Mouse (Mus musculus) hindbrain, embryonic 10.5 days (tissue): ENCODE measurements around the gene Qsox2. TPM values are rescaled to one million over a fixed set of nuclear protein-coding genes. Genes with fewer than 3 reads are reported as not detected.

Experiments
- DNase-seq: peaks from one replicate; pipeline ENCODE4 v3.0.0-alpha.2; 2017; ENCODE audit warnings: low spot score
- H3K27ac ChIP-seq: fragments of 300-500 bp; sonication (generic); 2 replicates; pipeline ENCODE4 v1.5.1; 2016; ENCODE audit warnings: mild to moderate bottlenecking, moderate library complexity
- H3K27me3 ChIP-seq: fragments of 300-500 bp; sonication (generic); 2 replicates; pipeline ENCODE4 v1.6.1; 2016; ENCODE audit warnings: mild to moderate bottlenecking; ENCODE audit not compliant: poor library complexity, insufficient read depth, severe bottlenecking
- H3K36me3 ChIP-seq: fragments of 300-500 bp; sonication (generic); 2 replicates; pipeline ENCODE4 v1.6.1; 2016; ENCODE audit warnings: mild to moderate bottlenecking, moderate library complexity
- H3K4me1 ChIP-seq: fragments of 300-500 bp; sonication (generic); replicated peaks from 2 replicates; pipeline ENCODE4 v1.6.1; 2016; ENCODE audit warnings: mild to moderate bottlenecking
- H3K4me3 ChIP-seq: fragments of 300-500 bp; sonication (generic); 2 replicates; pipeline ENCODE4 v1.5.1; 2016; ENCODE audit warnings: mild to moderate bottlenecking, moderate library complexity
- H3K9me3 ChIP-seq: fragments of 300-500 bp; sonication (generic); 2 replicates; pipeline ENCODE4 v1.6.1; 2016; ENCODE audit warnings: mild to moderate bottlenecking, moderate library complexity
- WGBS: fragments of 180-500 bp; shearing (Covaris S2); methylation state at CpG from one replicate; pipeline ENCODE4 v1.1.7; 2016; 5-methylcytosine and 5-hydroxymethylcytosine counted together
- polyA plus RNA-seq: library from polyadenylated mRNA; unstranded; fragments of >200 nt; fragmentation: Nextera tagmentation; extraction: Ambion mirVana; gene quantifications from 2 replicates; pipeline ENCODE4 v1.2.1, GENCODE M21; 2016

Qsox2 gene
- polyA plus RNA-seq = 19.1 and 20.4 TPM in 2 replicates

- peak within 1 kb of the TSS; percentile 96 for H3K27ac ChIP-seq
- H3K36me3 ChIP-seq = peaks cover 9% of the 10 kb centered on the region; the same call in 1 of the 2 replicates
- H3K4me1 ChIP-seq = peaks cover 30% of the 10 kb centered on the region
- WGBS = 2% methylated on average over 36 of the region's 36 CpGs
- H3K9me3 ChIP-seq = no peaks in the 10 kb centered on the region
- peak; percentile 97 for DNase-seq
- H3K27me3 ChIP-seq = no peaks in the 10 kb centered on the region
- H3K4me3 ChIP-seq = peak within 1 kb of the TSS; percentile 90
Measured at GRCm38 (mm10) chr2:26237290-26237782, at the start of gene Qsox2. Qsox2 (minus strand) TSS chr2:26237525.

GRCm38 (mm10) chr2:26286391-26286790 lies 49.1 kb upstream of the Qsox2 start:
- WGBS = 46% methylated on average over 7 of the region's 7 CpGs
- Histone ChIP-seq H3K9me3 (no peaks in the 10 kb centered on the region), H3K27me3 (no peaks in the 10 kb centered on the region), H3K4me3 (no peak overlapping the region), H3K4me1 (peaks cover 12% of the 10 kb centered on the region), H3K36me3 (no peaks in the 10 kb centered on the region), H3K27ac (no peak overlapping the region)
- DNase-seq = peak; percentile 54

GRCm38 (mm10) chr2:26285804-26286203 lies 48.5 kb upstream of the Qsox2 start:
- peak overlapping the region; percentile 23; the same call in 1 of the 2 replicates for H3K27ac ChIP-seq
- H3K9me3 ChIP-seq = no peaks in the 10 kb centered on the region
- no peaks in the 10 kb centered on the region for H3K36me3 ChIP-seq
- no peak overlapping the region for H3K4me3 ChIP-seq
- DNase-seq = no peak
- WGBS = 71% methylated on average over 7 of the region's 7 CpGs
- H3K4me1 ChIP-seq = peaks cover 12% of the 10 kb centered on the region
- no peaks in the 10 kb centered on the region for H3K27me3 ChIP-seq

- H3K9me3 ChIP-seq = no peaks in the 10 kb centered on the region
- 72% methylated on average over 11 of the region's 11 CpGs for WGBS
- no peaks in the 10 kb centered on the region for H3K36me3 ChIP-seq
- H3K27ac ChIP-seq = 0 out of 2 replicates have a peak overlapping the region, but pooled peaks have one; percentile 6
- peaks cover 10% of the 10 kb centered on the region for H3K4me1 ChIP-seq
- H3K4me3 ChIP-seq = no peak overlapping the region
- DNase-seq = no peak
- peaks cover 3% of the 10 kb centered on the region; the same call in 1 of the 2 replicates for H3K27me3 ChIP-seq
Measured at GRCm38 (mm10) chr2:26280594-26280993, 43.3 kb upstream of the Qsox2 start.

GRCm38 (mm10) chr2:26279712-26280111 lies 42.4 kb upstream of the Qsox2 start:
- H3K9me3 ChIP-seq = no peaks in the 10 kb centered on the region
- no peaks in the 10 kb centered on the region for H3K36me3 ChIP-seq
- WGBS = 86% methylated on average over 3 of the region's 3 CpGs
- no peak overlapping the region for H3K27ac ChIP-seq
- peaks cover 3% of the 10 kb centered on the region; the same call in 1 of the 2 replicates for H3K27me3 ChIP-seq
- H3K4me1 ChIP-seq = peaks cover 14% of the 10 kb centered on the region
- no peak overlapping the region for H3K4me3 ChIP-seq
- DNase-seq = no peak

- Histone ChIP-seq H3K4me1 (peaks cover 33% of the 10 kb centered on the region), H3K36me3 (no peaks in the 10 kb centered on the region), H3K27ac (peak overlapping the region; percentile 77), H3K27me3 (no peaks in the 10 kb centered on the region; the same call in 1 of the 2 replicates), H3K4me3 (no peak overlapping the region), H3K9me3 (no peaks in the 10 kb centered on the region)
- DNase-seq = peak; percentile 64
- 20% methylated on average over 7 of the region's 7 CpGs for WGBS
Measured at GRCm38 (mm10) chr2:26273611-26274010, 36.3 kb upstream of the Qsox2 start.

- H3K4me3 ChIP-seq = no peak overlapping the region
- H3K9me3 ChIP-seq = no peaks in the 10 kb centered on the region
- DNase-seq = no peak
- no peaks in the 10 kb centered on the region; the same call in 1 of the 2 replicates for H3K27me3 ChIP-seq
- H3K36me3 ChIP-seq = no peaks in the 10 kb centered on the region
- H3K27ac ChIP-seq = no peak overlapping the region
- 66% methylated on average over 3 of the region's 3 CpGs for WGBS
- peaks cover 14% of the 10 kb centered on the region; the same call in 1 of the 2 replicates for H3K4me1 ChIP-seq
Measured at GRCm38 (mm10) chr2:26268216-26268615, 30.9 kb upstream of the Qsox2 start.

GRCm38 (mm10) chr2:26266066-26266742 lies 28.9 kb upstream of the Qsox2 start:
- H3K4me3 ChIP-seq = no peak overlapping the region
- no peak for DNase-seq
- H3K9me3 ChIP-seq = no peaks in the 10 kb centered on the region
- no peaks in the 10 kb centered on the region for H3K36me3 ChIP-seq
- no peaks in the 10 kb centered on the region for H3K27me3 ChIP-seq
- WGBS = 85% methylated on average over 10 of the region's 10 CpGs
- no peak overlapping the region for H3K27ac ChIP-seq
- peaks cover 11% of the 10 kb centered on the region; the same call in 1 of the 2 replicates for H3K4me1 ChIP-seq

GRCm38 (mm10) chr2:26265095-26265494 lies 27.8 kb upstream of the Qsox2 start:
- no peaks in the 10 kb centered on the region for H3K27me3 ChIP-seq
- 77% methylated on average over 2 of the region's 2 CpGs for WGBS
- no peaks in the 10 kb centered on the region for H3K9me3 ChIP-seq
- H3K27ac ChIP-seq = no peak overlapping the region
- H3K4me3 ChIP-seq = no peak overlapping the region
- peaks cover 11% of the 10 kb centered on the region; the same call in 1 of the 2 replicates for H3K4me1 ChIP-seq
- no peak for DNase-seq
- no peaks in the 10 kb centered on the region for H3K36me3 ChIP-seq

GRCm38 (mm10) chr2:26264646-26265045 lies 27.3 kb upstream of the Qsox2 start:
- H3K27ac ChIP-seq = no peak overlapping the region
- H3K4me3 ChIP-seq = no peak overlapping the region
- no peaks in the 10 kb centered on the region for H3K36me3 ChIP-seq
- no peaks in the 10 kb centered on the region for H3K9me3 ChIP-seq
- 73% methylated on average over 4 of the region's 4 CpGs for WGBS
- no peaks in the 10 kb centered on the region for H3K27me3 ChIP-seq
- no peak for DNase-seq
- peaks cover 6% of the 10 kb centered on the region; the same call in 1 of the 2 replicates for H3K4me1 ChIP-seq

- 85% methylated on average over 16 of the region's 16 CpGs for WGBS
Measured at GRCm38 (mm10) chr2:26257315-26258096, 20.2 kb upstream of the Qsox2 start.

GRCm38 (mm10) chr2:26254816-26255215 lies 17.5 kb upstream of the Qsox2 start:
- no peak overlapping the region for H3K27ac ChIP-seq
- DNase-seq = no peak
- H3K4me1 ChIP-seq = 0 out of 2 replicates have a peak, but pooled peaks cover 9% of the 10 kb centered on the region
- no peaks in the 10 kb centered on the region for H3K36me3 ChIP-seq
- no peak overlapping the region for H3K4me3 ChIP-seq
- no peaks in the 10 kb centered on the region for H3K9me3 ChIP-seq
- WGBS = 57% methylated on average over 4 of the region's 4 CpGs
- H3K27me3 ChIP-seq = peaks cover 6% of the 10 kb centered on the region; the same call in 1 of the 2 replicates

More at GRCm38 (mm10) chr2:26257315-26258096, 20.2 kb upstream of the Qsox2 start:
- Histone ChIP-seq H3K4me3 (no peak overlapping the region), H3K27me3 (peaks cover 6% of the 10 kb centered on the region; the same call in 1 of the 2 replicates), H3K4me1 (0 out of 2 replicates have a peak, but pooled peaks cover 7% of the 10 kb centered on the region), H3K9me3 (no peaks in the 10 kb centered on the region), H3K27ac (no peak overlapping the region), H3K36me3 (no peaks in the 10 kb centered on the region)
- no peak for DNase-seq
